In the genomic region with DNA sequence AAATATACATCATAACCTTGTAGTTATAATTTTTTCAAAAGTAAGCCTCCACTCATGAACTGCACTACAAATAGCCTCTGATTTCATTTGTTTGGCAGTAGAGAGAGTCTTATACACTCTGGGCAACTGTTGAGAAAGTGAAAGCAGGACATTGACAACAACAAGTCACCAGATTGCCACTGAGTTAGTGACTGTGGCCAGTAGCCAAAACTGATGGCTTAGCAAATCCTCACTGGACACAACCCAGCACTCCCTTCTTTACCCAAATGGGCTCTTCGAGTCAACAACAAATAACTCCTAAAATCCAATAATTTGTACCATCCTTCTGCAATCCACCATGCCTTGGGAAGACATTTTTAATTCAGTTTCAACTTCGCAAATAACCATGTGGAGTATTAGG, we compare ENCODE assay signal across 9 mouse cellular contexts.
"Had no signal": no experiment of that assay in that cellular context is flagged by ENCODE, and none has a peak within 500 bp of the region (broad histone marks: within the 10 kb centered on the region; RNA-seq: fewer than 3 reads in every experiment).

No protein-coding gene starts in this region.

- ATAC-seq: lung, postnatal 0 days; midbrain, embryonic 15.5 days had no signal

- DNase-seq: lung, adult 2 months; lung, postnatal 14 days; lung, postnatal 36 days; right cerebral cortex, postnatal 14 days; thymus, adult 2 months; thymus, postnatal 25 days; thymus, postnatal 4 days had no signal
